Mouse (Mus musculus): ENCODE data around the gene Gadd45b. TPM values are rescaled to one million over a fixed set of nuclear protein-coding genes. Genes with fewer than 3 reads are reported as not detected.
A peak's percentile ranks its signal among the peaks of the same experiment; 100 is the strongest.

The Gadd45b gene
- total RNA-seq, 4 experiments from 2014 or later, result 17.5 to 112 (median 73.6) TPM

GRCm38 (mm10) chr10:80956385-80956784 lies 26.5 kb downstream of the Gadd45b start:
- DNase-seq, result no peak

- no peak for DNase-seq
Observed at GRCm38 (mm10) chr10:80956901-80957300, 27.0 kb downstream of the Gadd45b start.

- no peak for DNase-seq
Observed at GRCm38 (mm10) chr10:80957791-80958190, 27.9 kb downstream of the Gadd45b start.

GRCm38 (mm10) chr10:80958979-80959637 lies 29.2 kb downstream of the Gadd45b start:
- DNase-seq, result no peak

GRCm38 (mm10) chr10:80960551-80961508 lies 31.0 kb downstream of the Gadd45b start:
- no peak for DNase-seq

GRCm38 (mm10) chr10:80962051-80962472 lies 32.2 kb downstream of the Gadd45b start:
- DNase-seq, result no peak

- no peak for DNase-seq
Observed at GRCm38 (mm10) chr10:80962585-80962984, 32.7 kb downstream of the Gadd45b start.

- peak; percentile 73 for DNase-seq
Observed at GRCm38 (mm10) chr10:80963031-80963975, 33.4 kb downstream of the Gadd45b start.

GRCm38 (mm10) chr10:80966296-80966695 lies 36.4 kb downstream of the Gadd45b start:
- DNase-seq, result peak; percentile 80

GRCm38 (mm10) chr10:80967101-80967656 lies 37.3 kb downstream of the Gadd45b start:
- peak; percentile 65 for DNase-seq

GRCm38 (mm10) chr10:80968106-80968505 lies 38.2 kb downstream of the Gadd45b start:
- no peak for DNase-seq

GRCm38 (mm10) chr10:80969298-80969697 lies 39.4 kb downstream of the Gadd45b start:
- DNase-seq, result no peak

GRCm38 (mm10) chr10:80970159-80970558 lies 40.3 kb downstream of the Gadd45b start:
- no peak for DNase-seq

GRCm38 (mm10) chr10:80971533-80971932 lies 41.7 kb downstream of the Gadd45b start:
- peak; percentile 71 for DNase-seq

- DNase-seq, result no peak
Observed at GRCm38 (mm10) chr10:80972071-80972987, 42.5 kb downstream of the Gadd45b start.

GRCm38 (mm10) chr10:80973722-80974121 lies 43.8 kb downstream of the Gadd45b start:
- DNase-seq, result no peak

GRCm38 (mm10) chr10:80975478-80975877 lies 45.6 kb downstream of the Gadd45b start:
- no peak for DNase-seq

GRCm38 (mm10) chr10:80981564-80982112 lies 51.8 kb downstream of the Gadd45b start:
- DNase-seq, result no peak

All from adrenal gland, adult 8-10 months (tissue).